Mouse (Mus musculus): ENCODE results near the gene Spen. TPM values are rescaled to one million over a fixed set of nuclear protein-coding genes. Genes with fewer than 3 reads are reported as not detected.

Spen gene
- polyA plus RNA-seq, 1 experiment from 2014 or later: 12.1 TPM

- DNase-seq (ENCODE audit: low spot score): no peak
Measured at GRCm38 (mm10) chr4:141445328-141445720, 93.1 kb downstream of the Spen start.

GRCm38 (mm10) chr4:141444451-141445327 is 93.7 kb downstream of the Spen start, which contains the start of gene Zbtb17:
Gene Zbtb17, plus strand, starts transcription at chr4:141444654.
- Histone ChIP-seq H3K36me3 (replicated peaks) (peaks cover 36% of the 10 kb centered on the region), H3K9me3 (no peaks in the 10 kb centered on the region), H3K4me3 (peak within 1 kb of the TSS; percentile 95), H3K27me3 (replicated peaks; ENCODE audit: low read depth, poor library complexity, severe bottlenecking) (no peaks in the 10 kb centered on the region), H3K27ac (replicated peaks) (peak within 1 kb of the TSS; percentile 99), H3K4me1 (peaks cover 25% of the 10 kb centered on the region)
- peak; percentile 94 for DNase-seq (ENCODE audit: low spot score)
- 1% methylated on average over 101 of the region's 102 CpGs for WGBS

More at GRCm38 (mm10) chr4:141445328-141445720, 93.1 kb downstream of the Spen start:
- Histone ChIP-seq H3K9me3 (no peaks in the 10 kb centered on the region), H3K4me1 (peaks cover 25% of the 10 kb centered on the region), H3K27ac (replicated peaks) (peak overlapping the region; percentile 99), H3K36me3 (replicated peaks) (peaks cover 42% of the 10 kb centered on the region), H3K27me3 (replicated peaks; ENCODE audit: low read depth, poor library complexity, severe bottlenecking) (no peaks in the 10 kb centered on the region), H3K4me3 (peak overlapping the region; percentile 95)
- WGBS: 18% methylated on average over 14 of the region's 14 CpGs

DNA sequence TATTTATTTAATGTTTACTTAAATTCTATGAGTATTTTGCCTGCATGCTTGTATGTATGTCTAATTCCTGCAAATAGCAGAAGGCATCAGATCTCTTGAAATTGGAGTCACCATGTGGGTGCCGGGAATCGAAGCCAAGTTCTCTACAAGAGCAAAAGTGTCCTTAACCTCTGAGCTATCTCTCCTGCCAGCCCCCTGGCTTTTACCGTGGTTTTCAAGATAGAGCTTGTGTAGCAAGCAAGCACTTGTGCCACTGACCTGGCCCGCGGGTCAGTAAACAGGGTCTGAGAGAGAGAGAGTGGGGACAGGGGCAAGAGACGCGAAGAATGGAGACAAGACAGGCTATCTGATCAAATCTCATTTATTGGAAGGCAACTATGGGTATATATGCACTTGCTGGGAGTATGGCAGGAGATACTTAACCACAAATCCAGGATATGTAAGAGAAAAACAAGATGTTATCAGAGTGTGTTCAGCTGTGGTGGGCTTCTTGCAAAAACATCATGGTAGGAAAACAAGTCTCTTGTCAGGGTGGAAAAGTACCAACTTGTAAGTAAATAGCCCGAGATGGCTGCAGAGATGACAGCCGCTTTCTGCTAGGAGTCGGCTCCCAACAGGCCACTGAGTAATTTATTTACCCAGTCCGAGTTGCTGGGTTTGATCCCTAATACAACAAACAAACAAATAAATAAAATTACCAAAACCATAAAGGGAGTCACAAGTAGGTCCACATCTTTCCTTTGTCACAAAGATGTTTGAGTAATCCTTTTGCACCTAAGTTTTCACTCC is 94.6 kb downstream of the Spen start:
- Histone ChIP-seq H3K4me3 (peak overlapping the region; percentile 95), H3K4me1 (peaks cover 25% of the 10 kb centered on the region), H3K27me3 (replicated peaks; ENCODE audit: low read depth, poor library complexity, severe bottlenecking) (no peaks in the 10 kb centered on the region), H3K27ac (replicated peaks) (peak overlapping the region; percentile 99), H3K36me3 (replicated peaks) (peaks cover 27% of the 10 kb centered on the region), H3K9me3 (no peaks in the 10 kb centered on the region)
- no peak for DNase-seq (ENCODE audit: low spot score)
- 50% methylated on average over 11 of the region's 11 CpGs for WGBS

DNA sequence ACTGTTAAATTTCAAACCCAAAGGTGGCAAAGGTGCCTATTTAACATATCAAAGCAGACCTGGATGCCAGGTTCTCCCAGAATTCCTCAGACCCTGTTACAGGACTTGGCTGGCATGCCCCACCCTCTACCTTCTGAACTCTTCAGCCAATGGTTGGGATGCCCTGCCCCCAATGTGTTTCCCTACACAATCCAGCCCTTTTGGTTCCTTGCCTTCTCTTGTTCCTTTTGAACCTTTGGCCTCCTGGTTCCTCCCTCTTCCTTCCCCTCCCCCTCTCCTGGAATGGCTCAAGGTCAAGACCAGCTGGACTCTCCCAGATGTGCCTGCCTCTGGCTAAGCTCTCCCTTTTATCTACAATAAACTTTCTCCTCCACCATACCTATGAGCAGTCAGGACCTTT is 97.5 kb downstream of the Spen start:
- Histone ChIP-seq H3K36me3 (replicated peaks) (no peaks in the 10 kb centered on the region), H3K4me1 (peaks cover 20% of the 10 kb centered on the region), H3K27me3 (replicated peaks; ENCODE audit: low read depth, poor library complexity, severe bottlenecking) (no peaks in the 10 kb centered on the region), H3K4me3 (no peak overlapping the region), H3K9me3 (no peaks in the 10 kb centered on the region), H3K27ac (replicated peaks) (no peak overlapping the region)
- DNase-seq (ENCODE audit: low spot score): no peak

DNA sequence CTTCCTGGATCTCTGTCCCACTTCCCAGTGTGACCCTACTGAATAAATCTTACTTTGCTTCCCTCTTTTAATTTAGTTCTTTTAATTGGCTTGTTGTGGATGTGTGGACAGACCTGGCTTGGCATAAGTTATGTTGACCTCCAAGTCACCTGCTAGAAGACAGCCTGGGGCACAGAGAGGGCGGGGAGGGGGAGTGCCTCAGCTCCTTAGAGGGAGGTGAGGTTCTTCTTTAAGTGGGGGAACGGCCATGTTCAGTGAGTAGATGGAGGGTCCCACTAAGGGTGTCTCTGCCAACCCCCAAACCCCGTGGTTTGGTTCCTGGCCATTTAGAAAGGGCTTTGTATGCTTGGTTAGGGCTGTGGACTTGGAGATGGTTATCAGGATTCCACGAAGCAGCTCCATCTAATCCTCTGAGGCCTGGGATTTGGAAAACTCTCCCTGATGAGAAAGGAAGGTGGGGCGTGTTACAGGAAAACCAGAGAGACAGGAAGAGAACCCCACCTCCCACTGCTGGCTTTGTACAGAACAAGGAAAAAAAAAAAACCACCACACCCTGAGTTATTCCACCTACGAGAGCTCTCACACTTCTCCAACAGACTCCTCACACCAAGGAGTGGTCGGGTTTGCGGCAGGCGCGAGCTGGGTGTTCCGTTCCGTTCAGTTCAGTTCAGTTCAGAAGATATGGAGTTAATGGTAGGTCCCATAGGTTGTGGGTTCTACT is 99.2 kb downstream of the Spen start:
- 87% methylated on average over 12 of the region's 12 CpGs for WGBS
- H3K9me3 ChIP-seq: no peaks in the 10 kb centered on the region
- H3K36me3 ChIP-seq (replicated peaks): no peaks in the 10 kb centered on the region
- no peak overlapping the region for H3K27ac ChIP-seq (replicated peaks)
- H3K4me3 ChIP-seq: no peak overlapping the region
- DNase-seq (ENCODE audit: low spot score): no peak
- peaks cover 12% of the 10 kb centered on the region for H3K4me1 ChIP-seq
- H3K27me3 ChIP-seq (replicated peaks; ENCODE audit: low read depth, poor library complexity, severe bottlenecking): no peaks in the 10 kb centered on the region

GRCm38 (mm10) chr4:141435974-141436373 is 102.4 kb downstream of the Spen start, which contains the start of gene Srarp:
Gene Srarp, minus strand, starts transcription at chr4:141436105.
- no peak within 1 kb of the TSS for H3K27ac ChIP-seq (replicated peaks)
- no peak within 1 kb of the TSS for H3K4me3 ChIP-seq
- no peaks in the 10 kb centered on the region for H3K36me3 ChIP-seq (replicated peaks)
- no peak for DNase-seq (ENCODE audit: low spot score)
- no peaks in the 10 kb centered on the region for H3K27me3 ChIP-seq (replicated peaks; ENCODE audit: low read depth, poor library complexity, severe bottlenecking)
- 94% methylated on average over 1 of the region's 1 CpGs for WGBS
- peaks cover 3% of the 10 kb centered on the region for H3K4me1 ChIP-seq
- H3K9me3 ChIP-seq: no peaks in the 10 kb centered on the region

DNA sequence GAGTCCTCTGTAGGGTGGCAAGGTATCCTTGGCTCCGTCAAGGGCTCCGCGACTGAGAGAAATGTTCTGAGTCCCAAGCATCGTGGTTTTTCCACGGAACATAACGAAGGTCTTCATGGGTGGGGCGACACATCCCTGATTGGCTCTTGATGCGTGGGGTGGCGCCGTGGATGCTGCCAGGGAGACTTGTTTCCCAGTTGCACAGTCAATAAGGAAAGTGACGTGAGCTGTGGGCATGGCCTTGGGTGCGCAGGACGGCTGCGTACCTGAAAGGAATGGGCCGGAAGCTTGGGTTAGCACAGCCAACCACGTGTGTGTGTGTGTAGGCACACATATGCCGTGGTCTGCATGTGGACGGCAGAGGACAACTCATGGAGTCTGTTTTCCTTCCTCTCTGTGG is 105.2 kb downstream of the Spen start:
- Histone ChIP-seq H3K27me3 (replicated peaks; ENCODE audit: low read depth, poor library complexity, severe bottlenecking) (0 out of 2 replicates have a peak, but pooled peaks cover 2% of the 10 kb centered on the region), H3K4me3 (no peak overlapping the region), H3K27ac (replicated peaks) (no peak overlapping the region), H3K4me1 (no peaks in the 10 kb centered on the region), H3K9me3 (no peaks in the 10 kb centered on the region), H3K36me3 (replicated peaks) (no peaks in the 10 kb centered on the region)
- 85% methylated on average over 18 of the region's 18 CpGs for WGBS
- no peak for DNase-seq (ENCODE audit: low spot score)

DNA sequence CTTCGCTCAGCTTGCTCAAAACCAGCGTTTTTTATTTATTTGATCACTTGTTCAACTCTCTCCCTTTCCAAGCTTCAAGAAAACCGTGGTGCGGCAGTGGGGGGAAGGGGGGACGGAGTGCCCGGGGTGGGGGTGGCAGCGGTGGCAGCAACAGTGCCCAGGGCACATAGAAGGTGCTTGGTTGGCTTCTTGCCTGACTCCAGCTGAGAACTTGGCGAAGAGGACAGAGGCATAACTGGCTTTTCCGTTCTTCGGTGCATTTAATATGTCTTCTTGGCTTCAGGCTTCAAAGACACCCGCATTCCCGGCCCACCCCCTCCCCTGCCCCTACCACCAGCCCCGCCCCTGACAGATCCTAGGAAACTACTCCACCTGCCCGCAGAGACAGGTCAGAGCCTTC is 105.7 kb downstream of the Spen start:
- H3K36me3 ChIP-seq (replicated peaks): no peaks in the 10 kb centered on the region
- no peak overlapping the region for H3K4me3 ChIP-seq
- 70% methylated on average over 14 of the region's 14 CpGs for WGBS
- DNase-seq (ENCODE audit: low spot score): no peak
- no peaks in the 10 kb centered on the region for H3K9me3 ChIP-seq
- peaks cover 7% of the 10 kb centered on the region for H3K27me3 ChIP-seq (replicated peaks; ENCODE audit: low read depth, poor library complexity, severe bottlenecking)
- no peaks in the 10 kb centered on the region for H3K4me1 ChIP-seq
- H3K27ac ChIP-seq (replicated peaks): no peak overlapping the region

- Histone ChIP-seq H3K27ac (replicated peaks) (no peak overlapping the region), H3K27me3 (replicated peaks; ENCODE audit: low read depth, poor library complexity, severe bottlenecking) (peaks cover 23% of the 10 kb centered on the region), H3K4me1 (peaks cover 9% of the 10 kb centered on the region), H3K36me3 (replicated peaks) (no peaks in the 10 kb centered on the region), H3K9me3 (no peaks in the 10 kb centered on the region), H3K4me3 (no peak overlapping the region)
- DNase-seq (ENCODE audit: low spot score): peak; percentile 75
- WGBS: 44% methylated on average over 9 of the region's 9 CpGs
Measured at GRCm38 (mm10) chr4:141430997-141431396, 107.4 kb downstream of the Spen start.

DNA sequence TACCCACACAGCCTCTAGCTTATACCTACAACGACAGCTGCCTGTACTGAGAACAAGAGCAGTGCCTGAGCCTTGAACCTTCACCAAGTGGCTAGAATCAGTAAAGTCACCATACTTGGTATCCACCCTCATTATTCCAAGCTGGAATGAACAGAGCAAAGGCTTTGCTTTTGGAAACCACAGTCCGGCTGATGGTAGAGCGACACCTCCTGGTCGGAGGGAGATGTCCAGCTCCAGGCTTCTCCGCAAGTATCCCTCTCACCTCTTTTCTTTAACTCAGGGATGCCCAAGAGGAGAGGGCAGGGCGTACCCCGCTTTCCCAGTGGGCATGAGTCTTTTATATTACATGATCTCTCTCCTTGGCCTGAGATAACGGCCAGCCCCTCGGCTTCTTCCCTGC is 108.5 kb downstream of the Spen start:
- DNase-seq (ENCODE audit: low spot score): peak; percentile 38

DNA sequence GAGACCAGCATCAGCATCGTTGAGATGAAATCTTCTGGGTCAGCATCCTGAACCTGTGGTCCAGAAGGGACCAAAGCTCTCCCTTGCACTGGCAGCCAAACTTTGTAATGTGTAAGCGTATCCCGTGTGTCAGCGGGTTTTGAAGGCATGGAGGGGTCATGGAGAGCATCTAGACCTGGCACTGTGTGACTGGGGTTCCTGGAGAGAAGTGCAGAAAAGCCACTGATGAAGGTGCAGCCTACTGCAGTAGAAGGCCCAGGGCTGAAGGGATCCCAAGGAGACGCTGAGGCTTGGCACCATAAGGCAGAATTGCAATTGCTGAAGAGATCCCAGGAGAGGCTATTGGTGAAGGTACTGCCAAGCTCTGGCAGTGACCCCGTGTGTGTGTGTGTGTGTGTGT is 109.0 kb downstream of the Spen start:
- WGBS: 85% methylated on average over 6 of the region's 6 CpGs
- H3K27ac ChIP-seq (replicated peaks): no peak overlapping the region

More for the DNA sequence above, 108.5 kb downstream of the Spen start:
- WGBS: 49% methylated on average over 9 of the region's 9 CpGs
- H3K27ac ChIP-seq (replicated peaks): no peak overlapping the region
- no peak overlapping the region for H3K4me3 ChIP-seq
- H3K9me3 ChIP-seq: no peaks in the 10 kb centered on the region
- peaks cover 20% of the 10 kb centered on the region for H3K4me1 ChIP-seq
- H3K27me3 ChIP-seq (replicated peaks; ENCODE audit: low read depth, poor library complexity, severe bottlenecking): peaks cover 35% of the 10 kb centered on the region
- H3K36me3 ChIP-seq (replicated peaks): no peaks in the 10 kb centered on the region

GRCm38 (mm10) chr4:141427921-141428320 is 110.5 kb downstream of the Spen start:
- no peak for DNase-seq (ENCODE audit: low spot score)
- no peaks in the 10 kb centered on the region for H3K36me3 ChIP-seq (replicated peaks)
- no peaks in the 10 kb centered on the region for H3K9me3 ChIP-seq
- no peak overlapping the region for H3K4me3 ChIP-seq
- H3K27ac ChIP-seq (replicated peaks): no peak overlapping the region
- peaks cover 22% of the 10 kb centered on the region for H3K4me1 ChIP-seq
- peaks cover 54% of the 10 kb centered on the region for H3K27me3 ChIP-seq (replicated peaks; ENCODE audit: low read depth, poor library complexity, severe bottlenecking)
- WGBS: 87% methylated on average over 13 of the region's 13 CpGs

More for the DNA sequence above, 109.0 kb downstream of the Spen start:
- Histone ChIP-seq H3K9me3 (no peaks in the 10 kb centered on the region), H3K4me1 (peaks cover 22% of the 10 kb centered on the region), H3K4me3 (no peak overlapping the region), H3K36me3 (replicated peaks) (no peaks in the 10 kb centered on the region), H3K27me3 (replicated peaks; ENCODE audit: low read depth, poor library complexity, severe bottlenecking) (peaks cover 40% of the 10 kb centered on the region)
- DNase-seq (ENCODE audit: low spot score): no peak
